Mouse (Mus musculus) lung, postnatal 0 days (tissue): ENCODE measurements around the gene Slc2a6.

ENCODE experiments used
- CTCF ChIP-seq: IDR thresholded peaks from 2 replicates; pipeline ENCODE4 v1.5.1; 2016; ENCODE audit warnings: antibody characterized with exemption, mild to moderate bottlenecking
- EP300 ChIP-seq: IDR thresholded peaks from 2 replicates; pipeline ENCODE4 v1.6.1; 2016; ENCODE audit warnings: antibody characterized with exemption, mild to moderate bottlenecking, control low read depth

DNA sequence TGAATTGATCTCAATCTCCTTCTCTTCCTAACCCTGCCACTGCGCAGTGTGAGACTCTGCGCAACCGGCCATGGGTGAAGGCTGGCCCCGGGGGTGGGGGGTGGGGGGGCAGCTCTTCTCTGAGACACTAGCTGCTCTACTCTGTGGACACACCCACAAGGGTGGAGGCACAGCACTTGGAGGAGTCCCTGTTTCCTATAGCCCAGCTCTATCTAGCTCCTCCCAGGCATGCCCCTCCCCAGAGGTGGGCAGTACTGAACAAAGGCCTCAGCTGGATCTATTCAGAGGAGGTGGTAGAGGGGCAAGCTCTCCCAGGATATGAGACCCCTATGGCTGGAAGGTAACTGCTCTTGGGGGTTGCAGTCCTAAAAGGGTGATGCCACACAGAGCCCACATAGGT, 9.2 kb upstream of the Slc2a6 start:
- TF ChIP-seq EP300 (no peak), CTCF (no peak)
